In genomic region chr13:28958211-28959067, GRCm38 (mm10) we compare ENCODE assay signal across 7 mouse cellular contexts. TPM values are rescaled to one million over a fixed set of nuclear protein-coding genes. Genes with fewer than 3 reads are reported as not detected.
DNase-seq lines count a peak whose midpoint lies in the region; ATAC-seq and TF ChIP-seq lines count a peak whose summit lies in the region.

No protein-coding gene starts in this region.

- no peaks in the 10 kb centered on the region for H3K9me3 ChIP-seq in embryonic facial prominence, embryonic 12.5 days
- H3K9me3 ChIP-seq in midbrain, postnatal 0 days (ENCODE audit: low read length): no peaks in the 10 kb centered on the region

- peak overlapping the region; percentile 53 for H3K4me3 ChIP-seq in embryonic facial prominence, embryonic 12.5 days
- H3K4me3 ChIP-seq in kidney, adult 2 months (ENCODE audit: insufficient read depth, low read depth, low read length): peak overlapping the region; percentile 84
- H3K4me3 ChIP-seq in midbrain, postnatal 0 days (ENCODE audit: low read depth, low read length): peak overlapping the region; percentile 57

- DNase-seq in adrenal gland, postnatal 25 days: peak; percentile 77
- DNase-seq in heart, adult 18-20 months: peak; percentile 76 to 82
- DNase-seq in kidney, adult 2 months: peak; percentile 79
- DNase-seq in liver: peak; percentile 69
- peak; percentile 90 for DNase-seq in midbrain, postnatal 0 days (ENCODE audit: low spot score)
- DNase-seq in splenic B cell, adult 2 months (ENCODE audit: low read depth, low spot score): peak; percentile 59

- TF ChIP-seq POLR2A in kidney, adult 2 months (IDR thresholded peaks at IDR 0.05; ENCODE audit: low read depth, low read length): peak; percentile 8

- ATAC-seq in embryonic facial prominence, embryonic 12.5 days (ENCODE audit: insufficient number of reproducible peaks, insufficient read depth, low FRiP score, low TSS enrichment): peak; percentile 72
- peak; percentile 73 for ATAC-seq in midbrain, postnatal 0 days (ENCODE audit: low FRiP score)

- 1% methylated on average over 54 of the region's 54 CpGs for WGBS in embryonic facial prominence, embryonic 12.5 days
- under 1% methylated on average over 54 of the region's 54 CpGs for WGBS in kidney, adult 2 months
- 1% methylated on average over 54 of the region's 54 CpGs for WGBS in midbrain, postnatal 0 days

- no peaks in the 10 kb centered on the region for H3K27me3 ChIP-seq in embryonic facial prominence, embryonic 12.5 days
- no peaks in the 10 kb centered on the region for H3K27me3 ChIP-seq in kidney, adult 2 months (replicated peaks; ENCODE audit: control insufficient read depth, insufficient read depth, low read length)
- no peaks in the 10 kb centered on the region for H3K27me3 ChIP-seq in midbrain, postnatal 0 days (ENCODE audit: insufficient read depth, low read length)
- H3K27me3 ChIP-seq in splenic B cell, adult 2 months (ENCODE audit: control insufficient read depth, insufficient read depth, low read length, poor library complexity, severe bottlenecking): no peaks in the 10 kb centered on the region; the same call in 1 of the 2 replicates

- peak overlapping the region; percentile 59 for H3K9ac ChIP-seq in embryonic facial prominence, embryonic 12.5 days
- H3K9ac ChIP-seq in midbrain, postnatal 0 days (replicated peaks; ENCODE audit: low read length, poor library complexity, severe bottlenecking): peak overlapping the region; percentile 79

- 0 out of 2 replicates have a peak, but pooled peaks cover 7% of the 10 kb centered on the region for H3K4me1 ChIP-seq in embryonic facial prominence, embryonic 12.5 days
- H3K4me1 ChIP-seq in kidney, adult 2 months (ENCODE audit: control insufficient read depth, insufficient read depth, low read length): no peaks in the 10 kb centered on the region; the same call in 1 of the 2 replicates
- no peaks in the 10 kb centered on the region for H3K4me1 ChIP-seq in midbrain, postnatal 0 days (ENCODE audit: insufficient read depth, low read length)

- H3K27ac ChIP-seq in embryonic facial prominence, embryonic 12.5 days: peak overlapping the region; percentile 89
- peak overlapping the region; percentile 89 for H3K27ac ChIP-seq in kidney, adult 2 months (ENCODE audit: insufficient read depth, low read depth, low read length)
- peak overlapping the region; percentile 97 for H3K27ac ChIP-seq in midbrain, postnatal 0 days (ENCODE audit: low read depth, low read length)

- no peak for TF ChIP-seq CTCF in kidney, adult 2 months (conservative IDR thresholded peaks at IDR 0.05; ENCODE audit: insufficient read depth, insufficient read length, low read depth, low read length)
- no peak for TF ChIP-seq CTCF in midbrain, postnatal 0 days (IDR thresholded peaks at IDR 0.05)

- H3K4me2 ChIP-seq in embryonic facial prominence, embryonic 12.5 days (replicated peaks): peak overlapping the region; percentile 97
- peak overlapping the region; percentile 94 for H3K4me2 ChIP-seq in midbrain, postnatal 0 days (ENCODE audit: low read depth, low read length, poor library complexity, severe bottlenecking)

- H3K36me3 ChIP-seq in embryonic facial prominence, embryonic 12.5 days: no peaks in the 10 kb centered on the region
- H3K36me3 ChIP-seq in kidney, adult 2 months (ENCODE audit: control insufficient read depth, insufficient read depth, low read length): no peaks in the 10 kb centered on the region
- H3K36me3 ChIP-seq in midbrain, postnatal 0 days (ENCODE audit: insufficient read depth, low read length): no peaks in the 10 kb centered on the region
- H3K36me3 ChIP-seq in splenic B cell, adult 2 months (ENCODE audit: control insufficient read depth, insufficient read depth, low read length, poor library complexity, severe bottlenecking): no peaks in the 10 kb centered on the region

RNA-seq across cellular contexts. Expression of gene Sox4, which starts 4.9 kb away (rescaled TPM):
- 32.8 and 33.5 TPM in 2 replicates for total RNA-seq in adrenal gland, postnatal 25 days (2021)
- polyA plus RNA-seq in embryonic facial prominence, embryonic 12.5 days (2016; fragmentation: Nextera tagmentation; extraction: Ambion mirVana): 142 and 153 TPM in 2 replicates
- 10 to 100 TPM in 1 of 2 experiments, 1 to 10 TPM in 1; 7.8 to 12.7 TPM for total RNA-seq in heart, adult 18-20 months (2021)
- 7.8 and 10.0 TPM in 2 replicates for polyA plus RNA-seq in kidney, adult 2 months (2012; rRNA removed)
- 169 and 203 TPM in 2 replicates for total RNA-seq in midbrain, postnatal 0 days (2014; rRNA removed)
- polyA plus RNA-seq in midbrain, postnatal 0 days (2015; fragmentation: Nextera tagmentation; extraction: Ambion mirVana): 115 and 135 TPM in 2 replicates

Comparison
In these comparisons a context has a peak if more than half of its experiments do, and no peak if none do; other contexts are left out.
1. Peak in every context shown above with its lines: DNase-seq, ATAC-seq, H3K4me3 ChIP-seq and H3K27ac ChIP-seq.